Mouse (Mus musculus) small intestine, adult 2 months (tissue): ENCODE results near the gene Emp2.

Experiments used
- CTCF ChIP-seq: fragments of 200-500 bp; IDR thresholded peaks from 2 replicates; pipeline ENCODE4 v1.5.1; 2012; ENCODE audit warnings: low read depth, mild to moderate bottlenecking, control low read depth, inconsistent platforms, low read length, moderate library complexity, mixed read lengths; ENCODE audit not compliant: insufficient replicate concordance, insufficient read length; ENCODE audit errors: extremely low read depth
- POLR2A ChIP-seq: fragments of 200-500 bp; IDR thresholded peaks from 2 replicates; pipeline ENCODE4 v1.6.1; 2012; ENCODE audit warnings: low read depth, mild to moderate bottlenecking, control low read depth, inconsistent platforms, low read length, moderate library complexity

GRCm38 (mm10) chr16:10336454-10337421 lies 23.0 kb upstream of the Emp2 start:
- TF ChIP-seq POLR2A (no peak), CTCF (no peak)
